Mouse (Mus musculus): ENCODE data around the gene Setd2.

Setd2 gene

DNA sequence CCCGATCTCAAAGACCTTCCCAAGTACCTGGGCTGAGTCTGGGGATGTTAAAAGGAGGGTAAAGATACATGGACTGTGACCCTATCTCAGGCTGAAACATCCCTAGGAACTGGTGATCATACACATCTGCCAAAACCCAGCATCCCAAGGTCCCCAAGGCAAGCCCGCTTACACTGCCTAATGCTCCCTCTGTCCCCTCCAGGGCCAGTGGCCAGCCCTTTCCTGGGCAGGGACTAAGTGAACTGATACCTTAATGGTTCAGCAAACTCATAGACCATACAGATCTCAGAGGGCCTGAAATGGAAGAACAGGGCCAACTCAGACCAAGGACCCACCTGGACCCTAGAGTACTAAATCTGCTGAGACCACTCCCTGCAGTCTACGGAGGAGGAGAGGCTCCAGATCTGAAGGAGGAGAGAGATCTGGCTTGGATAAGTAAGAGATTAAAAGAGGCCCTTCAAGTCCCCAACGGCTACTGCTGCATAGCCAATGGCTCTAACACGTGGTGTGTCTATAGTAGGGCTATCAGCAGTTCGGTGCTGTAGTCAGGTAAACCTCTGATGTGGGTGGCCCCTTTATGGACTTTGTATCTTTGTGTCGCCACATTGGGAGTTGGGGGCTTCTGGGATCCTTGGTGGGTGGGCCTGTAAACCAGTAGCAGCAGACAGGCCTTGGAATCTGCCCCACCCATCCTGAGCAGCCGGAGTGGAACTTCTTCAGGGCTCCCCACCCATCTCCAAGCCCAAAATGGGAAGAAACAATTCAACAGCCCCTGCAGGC lies 91.2 kb downstream of the Setd2 start:
- no peak for DNase-seq

GRCm38 (mm10) chr9:110624361-110625166 lies 92.2 kb downstream of the Setd2 start, which contains the start of gene Nradd:
TSS of gene Nradd (minus strand) at chr9:110624452.
- no peak for DNase-seq

GRCm38 (mm10) chr9:110625350-110625908 lies 93.0 kb downstream of the Setd2 start:
- no peak for DNase-seq

- DNase-seq = no peak
Measured at GRCm38 (mm10) chr9:110630171-110630570, 97.8 kb downstream of the Setd2 start.

- no peak for DNase-seq
Measured at GRCm38 (mm10) chr9:110631191-110631590, 98.8 kb downstream of the Setd2 start.

DNA sequence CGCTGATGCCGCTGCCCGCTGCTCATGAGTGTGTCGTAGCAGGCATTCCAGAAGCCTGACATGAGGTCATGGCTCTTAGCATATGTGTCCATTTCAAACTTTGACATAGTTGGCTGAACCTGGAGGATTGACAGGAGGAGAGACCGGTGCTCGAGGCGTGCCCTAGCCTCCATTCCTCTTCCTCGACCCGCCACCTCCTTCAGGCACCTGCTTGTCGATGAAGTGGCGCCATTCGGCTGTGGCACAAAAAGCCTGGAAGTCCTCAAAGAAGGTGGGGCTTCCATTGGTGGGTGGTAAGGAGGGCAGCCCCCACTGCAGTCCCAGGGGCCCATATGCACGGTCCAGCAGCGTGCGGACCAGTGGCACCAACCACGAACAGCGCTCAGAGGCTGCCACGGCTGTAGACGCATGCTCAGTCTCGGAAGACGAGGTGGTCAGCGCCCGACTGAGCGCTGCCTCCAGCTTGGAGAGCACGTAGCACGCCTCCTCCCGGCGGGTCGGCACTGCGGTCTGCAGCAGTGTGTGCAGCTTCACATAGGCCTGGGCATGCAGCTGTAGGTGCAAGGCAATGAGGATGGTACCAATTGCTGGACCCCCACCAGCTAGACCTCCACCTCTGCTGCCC lies 99.4 kb downstream of the Setd2 start:
- DNase-seq = no peak

DNA sequence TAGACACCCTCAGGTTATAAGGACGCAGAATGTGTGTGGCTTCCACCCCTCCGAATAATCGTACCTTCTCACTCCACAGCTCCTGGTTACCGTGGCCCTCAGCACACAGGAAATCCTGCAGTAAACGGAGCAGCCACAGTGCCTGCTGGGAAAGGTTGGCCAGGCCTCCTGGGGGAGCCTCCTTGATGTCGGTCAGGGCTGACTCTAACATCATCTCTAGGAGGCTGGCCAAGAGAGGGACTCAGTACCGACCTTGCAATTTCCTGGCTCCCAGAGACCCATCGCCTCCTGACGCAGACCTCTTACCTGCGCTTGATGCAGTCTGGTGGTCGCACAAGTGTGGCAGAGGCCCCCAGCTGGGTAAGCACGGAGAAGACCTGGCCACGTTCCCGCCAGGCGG lies 100.3 kb downstream of the Setd2 start:
- no peak for DNase-seq

DNA sequence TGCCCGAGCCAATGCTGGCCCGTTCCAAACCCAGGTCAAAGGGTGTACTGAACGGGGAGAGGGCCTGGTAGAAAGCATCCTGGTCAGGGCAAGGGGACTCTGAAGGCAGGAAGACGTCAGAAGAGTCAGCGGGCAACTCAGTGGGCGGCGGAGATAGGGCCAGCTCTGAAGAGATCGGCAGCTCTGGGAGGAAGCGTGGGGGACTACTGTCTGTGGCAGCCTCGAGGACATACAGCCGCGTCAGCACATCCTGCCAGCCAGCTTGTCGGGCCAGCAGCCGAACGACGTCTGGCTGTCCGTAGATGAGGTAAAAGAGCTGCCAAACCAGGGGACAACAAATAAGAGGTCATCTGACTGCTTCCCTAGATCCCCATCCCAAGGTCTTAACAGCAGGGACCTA lies 101.5 kb downstream of the Setd2 start:
- no peak for DNase-seq

- peak; percentile 72 to 74 for DNase-seq
Measured at GRCm38 (mm10) chr9:110635225-110635624, 102.8 kb downstream of the Setd2 start.

DNA sequence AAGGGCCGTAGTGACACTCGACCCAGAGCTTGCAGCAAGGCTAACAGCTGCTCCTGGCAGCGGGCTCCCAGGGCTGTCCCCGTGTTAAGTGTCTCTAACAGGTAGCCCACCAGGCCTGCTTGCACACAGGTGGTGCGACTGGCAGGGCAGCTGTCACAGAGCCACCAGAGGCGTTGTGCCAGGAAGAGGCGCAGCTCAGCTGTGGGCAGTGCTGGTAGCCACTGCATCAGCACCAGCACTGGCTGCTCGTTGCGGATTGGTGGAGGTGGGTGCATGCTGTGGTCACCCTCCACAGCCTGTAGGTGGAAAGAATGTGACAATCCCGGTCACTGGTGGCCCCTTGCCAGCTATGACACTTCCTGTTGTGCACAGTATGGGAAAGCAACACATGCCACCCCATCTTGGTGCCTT lies 106.2 kb downstream of the Setd2 start:
- DNase-seq = no peak

DNA sequence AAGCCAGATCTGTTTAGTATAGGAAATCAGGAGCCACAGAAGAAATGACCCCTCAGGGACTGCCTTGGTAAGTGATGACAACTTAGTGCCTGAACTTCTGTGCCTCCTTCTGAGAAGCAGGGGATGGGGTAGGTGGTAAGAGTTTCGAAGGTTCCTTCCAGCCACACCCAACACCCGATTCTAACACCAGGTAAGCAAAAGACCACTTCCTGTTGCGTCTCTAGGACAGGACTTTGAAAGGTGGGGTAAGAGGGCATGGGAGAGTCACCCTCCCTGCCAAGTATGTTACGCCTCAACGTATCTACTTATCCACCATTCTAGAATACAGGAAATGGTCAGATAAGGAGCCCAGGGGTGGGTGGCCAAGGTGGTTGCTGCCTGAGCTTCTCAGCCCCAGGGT lies 108.6 kb downstream of the Setd2 start:
- DNase-seq = no peak

DNA sequence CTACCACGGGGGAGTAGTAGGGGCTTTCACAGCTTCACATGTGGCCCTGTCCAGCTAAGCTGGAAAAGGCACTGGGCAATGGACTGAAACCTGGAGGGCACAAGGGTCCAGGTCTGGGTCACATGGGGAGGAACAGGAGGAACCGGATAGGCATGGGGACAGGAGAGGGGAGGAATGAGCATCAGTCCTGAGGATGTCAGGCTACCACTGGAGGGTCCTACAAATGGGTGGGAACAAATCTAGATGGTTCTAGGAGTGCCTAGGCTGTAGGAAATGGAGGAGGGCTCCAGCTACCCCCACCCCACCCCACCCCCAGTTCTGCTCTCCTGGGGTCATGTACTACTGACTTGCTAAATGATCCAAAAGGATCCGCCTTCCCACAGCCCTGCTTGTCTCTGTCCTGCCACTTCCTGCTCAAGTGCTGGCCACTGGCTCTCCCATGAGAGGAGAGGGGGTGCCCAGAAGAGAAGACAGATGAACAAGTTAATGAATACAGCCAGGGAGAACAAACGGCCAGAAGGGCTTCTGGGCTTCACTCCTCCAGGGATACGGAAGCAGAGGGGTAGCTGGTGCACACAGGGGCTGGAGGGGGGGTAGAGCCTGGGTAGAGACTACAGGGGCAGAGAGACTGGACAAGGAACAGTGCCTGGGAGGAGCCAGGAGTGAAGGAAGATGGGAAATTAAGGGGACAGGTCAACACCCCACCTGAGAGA lies 110.6 kb downstream of the Setd2 start:
- no peak for DNase-seq

- DNase-seq = no peak
Measured at GRCm38 (mm10) chr9:110643787-110644186, 111.4 kb downstream of the Setd2 start.

DNA sequence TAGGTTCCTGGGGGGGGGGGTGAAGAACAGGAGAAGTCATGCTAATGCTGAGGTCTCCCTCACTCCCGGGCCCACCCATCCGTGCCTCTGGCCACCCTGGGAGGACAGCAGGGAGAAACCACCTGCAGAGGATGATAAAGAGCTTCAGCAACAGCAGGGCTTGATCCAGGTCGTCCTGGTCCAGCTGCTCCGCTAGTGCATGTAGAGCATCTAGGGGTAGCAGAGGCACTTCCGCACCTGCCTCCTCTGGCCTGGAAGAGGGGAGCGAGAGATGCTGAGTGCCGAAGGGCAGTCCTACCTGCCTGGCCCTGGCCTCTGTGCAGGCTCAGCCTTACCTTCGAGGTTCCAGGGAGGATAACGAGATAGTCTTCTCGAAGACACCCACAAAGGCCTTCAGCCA lies 111.9 kb downstream of the Setd2 start:
- DNase-seq = no peak

DNA sequence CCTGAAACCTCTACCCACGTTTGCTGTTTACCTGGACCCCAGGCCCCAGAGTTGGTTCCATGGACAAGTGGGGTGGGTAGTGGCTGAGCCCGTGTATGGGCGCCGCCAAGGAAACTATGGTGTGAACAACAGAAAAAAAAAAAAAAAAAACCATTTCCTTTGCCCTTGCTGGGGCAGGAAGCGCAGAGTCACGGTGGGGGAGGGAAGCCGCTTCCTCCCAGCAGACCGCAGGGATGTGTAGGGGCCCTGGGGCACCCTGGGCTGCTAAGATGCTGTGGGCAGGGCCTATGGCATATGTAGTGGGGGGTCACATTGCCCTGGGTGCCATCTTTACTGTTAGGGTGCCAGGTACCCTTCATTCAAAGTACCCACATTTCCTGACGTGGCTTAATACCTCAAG lies 112.8 kb downstream of the Setd2 start:
- peak; percentile 82 to 87 for DNase-seq

GRCm38 (mm10) chr9:110649775-110650174 lies 117.4 kb downstream of the Setd2 start:
- DNase-seq = no peak

DNA sequence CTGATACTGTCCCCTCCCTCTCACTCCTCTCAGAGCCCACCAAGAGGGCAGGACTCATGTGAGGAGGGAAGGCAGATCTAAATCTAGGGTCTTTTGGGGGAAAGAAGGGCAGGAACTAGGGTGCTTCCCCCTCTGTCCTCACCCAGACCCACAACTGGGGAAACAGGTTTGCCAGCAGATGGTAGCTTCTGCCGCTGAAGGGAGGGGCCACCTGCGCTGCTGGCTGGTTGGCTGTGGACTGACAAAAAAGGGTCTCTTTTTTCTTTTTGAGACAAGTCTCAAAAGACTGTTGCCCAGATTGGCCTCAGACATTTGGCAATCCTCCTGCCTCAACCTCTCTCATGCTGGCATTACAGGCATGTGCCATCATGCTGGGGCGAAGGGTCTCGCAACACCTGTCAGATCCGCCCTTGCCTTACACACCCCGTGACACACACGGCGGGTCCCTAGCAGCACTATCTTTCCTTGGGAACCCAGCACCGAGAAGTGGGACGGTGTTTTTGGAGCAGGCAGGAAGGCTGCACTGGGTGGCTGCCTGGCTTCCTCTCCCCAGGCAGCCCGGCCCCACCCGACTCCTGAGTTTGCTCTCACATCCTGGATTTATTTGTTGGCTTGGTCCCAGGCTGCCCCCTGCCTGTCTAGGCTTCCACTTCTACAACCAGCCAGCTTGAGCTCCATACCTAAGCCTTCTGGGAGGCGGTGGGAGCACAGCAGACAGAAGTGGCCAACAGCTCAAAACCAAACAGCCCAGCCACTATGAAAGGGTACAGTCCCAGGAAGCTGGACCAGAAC lies 119.7 kb downstream of the Setd2 start:
- DNase-seq = peak; percentile 52 to 62

DNA sequence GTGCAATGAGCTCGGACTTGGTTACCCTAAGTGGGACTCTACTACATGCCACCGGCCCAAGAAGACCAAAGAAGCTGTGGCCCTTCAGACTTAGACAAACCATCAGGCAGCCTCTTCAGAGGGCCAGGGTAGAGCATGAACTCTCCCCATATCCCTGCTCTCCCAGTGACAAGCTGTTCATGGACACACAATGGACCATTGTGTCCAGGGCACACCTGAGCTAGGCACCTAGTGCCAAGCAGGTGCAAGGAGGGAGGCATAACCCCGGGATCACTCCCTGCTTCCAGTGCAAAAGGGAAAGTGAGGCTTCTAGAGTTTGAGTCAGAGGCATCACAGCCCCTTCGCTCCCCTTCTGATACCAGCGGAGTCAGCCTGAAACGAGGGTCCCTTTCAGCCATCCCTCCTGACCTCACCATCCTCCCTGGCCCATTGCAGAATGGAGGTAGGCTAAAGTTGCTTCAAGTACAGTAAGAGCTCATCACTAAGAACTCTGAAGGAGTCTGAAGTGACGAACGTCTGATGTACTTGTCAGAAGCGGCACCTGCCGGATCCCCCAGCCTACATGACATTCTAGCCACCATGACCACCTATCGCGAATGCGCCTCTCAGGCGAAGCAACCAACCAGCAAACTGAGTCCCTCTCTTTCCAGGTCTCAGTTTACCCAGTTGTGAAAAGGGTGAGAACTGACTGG lies 120.7 kb downstream of the Setd2 start:
- no peak for DNase-seq

GRCm38 (mm10) chr9:110653655-110654461 lies 121.5 kb downstream of the Setd2 start, which contains the start of gene Nbeal2:
TSS of gene Nbeal2 (minus strand) at chr9:110654161.
- DNase-seq = peak; percentile 86 to 88
